Mouse (Mus musculus): ENCODE data around the gene Ap4b1. TPM values are rescaled to one million over a fixed set of nuclear protein-coding genes. Genes with fewer than 3 reads are reported as not detected.
A peak's percentile ranks its signal among the peaks of the same experiment; 100 is the strongest.
"Not testable (repeated sequence)": the region's sequence is repeated elsewhere in the genome, so short reads cannot be mapped to it uniquely, and the experiment has no call there.

Gene Ap4b1
- polyA plus RNA-seq, 1 experiment from 2014 or later, result 21.0 TPM

- 34% methylated on average over 10 of the region's 10 CpGs for WGBS
- no peaks in the 10 kb centered on the region for H3K9me3 ChIP-seq
- peak overlapping the region; percentile 80 for H3K27ac ChIP-seq
- peaks cover 29% of the 10 kb centered on the region for H3K36me3 ChIP-seq
- no peaks in the 10 kb centered on the region for H3K27me3 ChIP-seq
- peaks cover 17% of the 10 kb centered on the region for H3K4me1 ChIP-seq
- peak overlapping the region; percentile 9; the same call in 1 of the 2 replicates for H3K4me2 ChIP-seq
- no peak overlapping the region for H3K4me3 ChIP-seq
- no peak overlapping the region; the same call in 1 of the 2 replicates for H3K9ac ChIP-seq
- peak; percentile 92 for ATAC-seq (ENCODE audit: borderline replicate concordance, extremely low read depth, low FRiP score, low TSS enrichment)
Measured at GRCm38 (mm10) chr3:103801631-103802531, 7.4 kb upstream of the Ap4b1 start.

- H3K36me3 ChIP-seq, result peaks cover 32% of the 10 kb centered on the region
Measured at GRCm38 (mm10) chr3:103802861-103803260, 6.5 kb upstream of the Ap4b1 start.

GRCm38 (mm10) chr3:103805671-103806070 is 3.6 kb upstream of the Ap4b1 start:
- Histone ChIP-seq H3K27ac (no peak overlapping the region), H3K4me3 (no peak overlapping the region), H3K27me3 (no peaks in the 10 kb centered on the region), H3K4me1 (peaks cover 34% of the 10 kb centered on the region), H3K36me3 (peaks cover 32% of the 10 kb centered on the region), H3K4me2 (no peak overlapping the region), H3K9ac (no peak overlapping the region), H3K9me3 (no peaks in the 10 kb centered on the region)
- no peak for ATAC-seq (ENCODE audit: borderline replicate concordance, extremely low read depth, low FRiP score, low TSS enrichment)
- WGBS, result 95% methylated on average over 1 of the region's 1 CpGs

More at GRCm38 (mm10) chr3:103802861-103803260, 6.5 kb upstream of the Ap4b1 start:
- H3K27ac ChIP-seq, result peak overlapping the region; percentile 16
- 83% methylated on average over 8 of the region's 8 CpGs for WGBS
- no peak overlapping the region for H3K4me2 ChIP-seq
- H3K4me1 ChIP-seq, result peaks cover 18% of the 10 kb centered on the region
- H3K4me3 ChIP-seq, result no peak overlapping the region
- no peak overlapping the region for H3K9ac ChIP-seq
- no peaks in the 10 kb centered on the region for H3K9me3 ChIP-seq
- no peak for ATAC-seq (ENCODE audit: borderline replicate concordance, extremely low read depth, low FRiP score, low TSS enrichment)
- H3K27me3 ChIP-seq, result no peaks in the 10 kb centered on the region

GRCm38 (mm10) chr3:103809799-103810150 is 455 bp downstream of the Ap4b1 start:
- Histone ChIP-seq H3K4me1 (peaks cover 17% of the 10 kb centered on the region), H3K36me3 (peaks cover 25% of the 10 kb centered on the region), H3K27ac (peak overlapping the region; percentile 95), H3K4me3 (peak overlapping the region; percentile 70), H3K9ac (peak overlapping the region; percentile 94), H3K27me3 (no peaks in the 10 kb centered on the region), H3K9me3 (no peaks in the 10 kb centered on the region), H3K4me2 (peak overlapping the region; percentile 62)
- ATAC-seq (ENCODE audit: borderline replicate concordance, extremely low read depth, low FRiP score, low TSS enrichment), result peak; percentile 53
- WGBS, result 1% methylated on average over 14 of the region's 14 CpGs

GRCm38 (mm10) chr3:103810967-103811366 is 1.6 kb downstream of the Ap4b1 start:
- no peaks in the 10 kb centered on the region for H3K27me3 ChIP-seq
- H3K36me3 ChIP-seq, result peaks cover 28% of the 10 kb centered on the region
- no peak overlapping the region for H3K4me2 ChIP-seq
- H3K9me3 ChIP-seq, result no peaks in the 10 kb centered on the region
- ATAC-seq (ENCODE audit: borderline replicate concordance, extremely low read depth, low FRiP score, low TSS enrichment), result no peak
- WGBS, result 81% methylated on average over 6 of the region's 6 CpGs
- no peak overlapping the region for H3K4me3 ChIP-seq
- peaks cover 17% of the 10 kb centered on the region for H3K4me1 ChIP-seq
- no peak overlapping the region for H3K9ac ChIP-seq
- no peak overlapping the region for H3K27ac ChIP-seq

- no peak overlapping the region for H3K4me2 ChIP-seq
- ATAC-seq (ENCODE audit: borderline replicate concordance, extremely low read depth, low FRiP score, low TSS enrichment), result no peak
- H3K9ac ChIP-seq, result no peak overlapping the region
- H3K27ac ChIP-seq, result no peak overlapping the region
- H3K4me3 ChIP-seq, result no peak overlapping the region
- H3K9me3 ChIP-seq, result no peaks in the 10 kb centered on the region
- H3K36me3 ChIP-seq, result peaks cover 4% of the 10 kb centered on the region; the same call in 1 of the 2 replicates
- no peaks in the 10 kb centered on the region for H3K4me1 ChIP-seq
- no peaks in the 10 kb centered on the region for H3K27me3 ChIP-seq
Measured at GRCm38 (mm10) chr3:103827548-103827947, 18.2 kb downstream of the Ap4b1 start.

GRCm38 (mm10) chr3:103829036-103829435 is 19.7 kb downstream of the Ap4b1 start:
- no peak overlapping the region for H3K27ac ChIP-seq
- no peaks in the 10 kb centered on the region for H3K27me3 ChIP-seq
- ATAC-seq (ENCODE audit: borderline replicate concordance, extremely low read depth, low FRiP score, low TSS enrichment), result no peak
- no peak overlapping the region for H3K4me2 ChIP-seq
- H3K36me3 ChIP-seq, result no peaks in the 10 kb centered on the region
- 78% methylated on average over 3 of the region's 3 CpGs for WGBS
- no peaks in the 10 kb centered on the region for H3K9me3 ChIP-seq
- H3K4me1 ChIP-seq, result no peaks in the 10 kb centered on the region
- H3K4me3 ChIP-seq, result no peak overlapping the region
- H3K9ac ChIP-seq, result no peak overlapping the region

- H3K27ac ChIP-seq; H3K4me3 ChIP-seq; H3K4me2 ChIP-seq; ATAC-seq (ENCODE audit: borderline replicate concordance, extremely low read depth, low FRiP score, low TSS enrichment); H3K27me3 ChIP-seq; H3K4me1 ChIP-seq; H3K9ac ChIP-seq; H3K9me3 ChIP-seq; H3K36me3 ChIP-seq: not testable (repeated sequence)
- 67% methylated on average over 1 of the region's 1 CpGs for WGBS
Measured at GRCm38 (mm10) chr3:103830681-103831080, 21.4 kb downstream of the Ap4b1 start.

GRCm38 (mm10) chr3:103831146-103831545 is 21.8 kb downstream of the Ap4b1 start:
- no peak for ATAC-seq (ENCODE audit: borderline replicate concordance, extremely low read depth, low FRiP score, low TSS enrichment)
- no peak overlapping the region for H3K27ac ChIP-seq

GRCm38 (mm10) chr3:103832426-103832825 is 23.1 kb downstream of the Ap4b1 start, which contains the start of gene Bcl2l15:
Gene Bcl2l15, plus strand, starts transcription at chr3:103832601.
- Histone ChIP-seq H3K4me2 (no peak within 1 kb of the TSS), H3K4me1 (no peaks in the 10 kb centered on the region), H3K36me3 (no peaks in the 10 kb centered on the region), H3K4me3 (no peak within 1 kb of the TSS), H3K9me3 (no peaks in the 10 kb centered on the region), H3K27ac (no peak within 1 kb of the TSS), H3K27me3 (no peaks in the 10 kb centered on the region), H3K9ac (no peak within 1 kb of the TSS)
- ATAC-seq (ENCODE audit: borderline replicate concordance, extremely low read depth, low FRiP score, low TSS enrichment), result no peak

More at GRCm38 (mm10) chr3:103831146-103831545, 21.8 kb downstream of the Ap4b1 start:
- Histone ChIP-seq H3K27me3 (no peaks in the 10 kb centered on the region), H3K4me3 (no peak overlapping the region), H3K9me3 (no peaks in the 10 kb centered on the region), H3K36me3 (no peaks in the 10 kb centered on the region), H3K4me2 (no peak overlapping the region), H3K9ac (no peak overlapping the region), H3K4me1 (no peaks in the 10 kb centered on the region)
- 77% methylated on average over 7 of the region's 7 CpGs for WGBS

- Histone ChIP-seq H3K27ac (no peak overlapping the region), H3K4me2 (no peak overlapping the region), H3K9me3 (no peaks in the 10 kb centered on the region), H3K4me1 (no peaks in the 10 kb centered on the region), H3K36me3 (no peaks in the 10 kb centered on the region), H3K4me3 (no peak overlapping the region), H3K9ac (no peak overlapping the region), H3K27me3 (no peaks in the 10 kb centered on the region)
- no peak for ATAC-seq (ENCODE audit: borderline replicate concordance, extremely low read depth, low FRiP score, low TSS enrichment)
- 85% methylated on average over 2 of the region's 2 CpGs for WGBS
Measured at GRCm38 (mm10) chr3:103834001-103834400, 24.7 kb downstream of the Ap4b1 start.

GRCm38 (mm10) chr3:103835272-103835950 is 26.1 kb downstream of the Ap4b1 start:
- WGBS, result 71% methylated on average over 6 of the region's 6 CpGs
- no peaks in the 10 kb centered on the region for H3K36me3 ChIP-seq
- H3K4me2 ChIP-seq, result no peak overlapping the region
- H3K27ac ChIP-seq, result no peak overlapping the region
- ATAC-seq (ENCODE audit: borderline replicate concordance, extremely low read depth, low FRiP score, low TSS enrichment), result no peak
- H3K27me3 ChIP-seq, result no peaks in the 10 kb centered on the region
- H3K4me3 ChIP-seq, result no peak overlapping the region
- no peaks in the 10 kb centered on the region for H3K9me3 ChIP-seq
- H3K4me1 ChIP-seq, result no peaks in the 10 kb centered on the region
- H3K9ac ChIP-seq, result no peak overlapping the region
